Mouse (Mus musculus) heart, adult 2 months (tissue): Measurements from ENCODE around the gene Ppm1b.

ENCODE experiments used
- CTCF ChIP-seq: fragments of 200-600 bp; IDR thresholded peaks from 2 replicates; pipeline ENCODE4 v1.8.1; 2022; ENCODE audit warnings: antibody characterized with exemption, mild to moderate bottlenecking, moderate library complexity
- POLR2A ChIP-seq: fragments of 200-500 bp; IDR thresholded peaks from 2 replicates; pipeline ENCODE4 v1.6.1; 2011; ENCODE audit warnings: mild to moderate bottlenecking, low read depth, low read length, control low read depth; ENCODE audit not compliant: insufficient read depth

DNA sequence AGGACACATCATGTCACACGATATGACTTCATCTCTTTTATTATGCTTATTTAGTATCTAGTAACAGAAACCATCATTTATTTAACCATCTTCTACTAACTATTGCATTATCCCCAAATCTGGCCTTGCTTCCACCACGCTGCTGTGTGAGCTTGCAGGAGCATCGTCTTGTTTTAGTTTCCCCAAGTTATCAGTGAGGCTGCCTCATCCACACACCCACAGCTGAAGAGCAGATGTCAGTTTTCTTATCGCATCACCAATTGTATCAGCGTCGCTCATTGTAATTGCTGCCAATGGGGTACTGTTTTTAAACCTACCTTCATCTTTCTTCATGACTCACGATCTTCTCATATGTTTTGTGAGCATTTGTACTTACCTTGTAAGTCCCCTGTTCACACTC lies 23.6 kb upstream of the Ppm1b start:
- no peak for TF ChIP-seq CTCF
- no peak for TF ChIP-seq POLR2A
